Mouse (Mus musculus) frontal cortex, postnatal 14 days (tissue): ENCODE data around the gene Pilrb1.

Experiments
- DNase-seq, 2 experiments: peaks; one replicate each; pipeline ENCODE4 v3.0.0; 2022; ENCODE audit warnings: low spot score in 2 of 2

Gene Pilrb1

GRCm38 (mm10) chr5:137828694-137829093, 29.2 kb downstream of the Pilrb1 start:
- DNase-seq, result no peak

DNA sequence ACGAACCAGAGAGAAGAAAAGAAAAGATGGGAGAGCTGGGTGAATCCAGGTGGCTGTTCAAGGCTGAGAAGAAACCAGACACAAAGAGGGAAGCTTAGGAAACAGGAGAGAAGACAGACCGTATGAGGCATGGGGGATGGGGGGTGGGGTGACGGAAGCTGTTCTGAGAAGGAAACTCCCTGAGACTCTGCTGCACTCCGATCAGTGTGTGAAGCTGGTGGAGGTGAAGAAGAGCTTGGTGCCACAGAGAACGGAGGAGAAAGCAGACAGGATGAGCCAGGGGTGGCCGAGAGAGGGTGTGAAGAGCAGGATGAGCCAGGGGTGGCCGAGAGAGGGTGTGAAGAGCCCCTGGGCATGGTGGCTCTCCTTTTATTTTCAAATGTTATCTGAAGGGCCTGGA, 31.5 kb downstream of the Pilrb1 start:
- no peak for DNase-seq

DNA sequence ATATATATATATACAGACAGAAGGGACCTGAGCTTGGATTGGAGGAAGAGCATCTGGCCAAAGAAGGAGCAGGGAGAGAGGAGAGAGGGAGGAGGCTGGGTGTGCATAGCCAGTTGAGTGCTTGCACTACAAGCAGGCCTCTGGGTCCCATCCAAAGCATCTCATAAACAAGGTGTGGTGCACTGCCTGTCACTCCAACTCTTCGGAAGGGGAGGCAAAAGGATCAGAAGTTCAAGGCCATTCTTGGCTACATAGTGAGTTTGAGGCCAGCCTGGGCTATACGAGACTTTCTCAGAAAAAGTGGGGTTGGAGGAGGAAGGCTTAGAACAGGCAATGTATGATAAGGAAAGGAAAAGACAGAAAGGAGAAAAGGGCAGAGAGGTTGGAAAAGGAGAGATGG, 31.9 kb downstream of the Pilrb1 start:
- no peak for DNase-seq

- no peak for DNase-seq
Observed at GRCm38 (mm10) chr5:137825030-137825429, 32.9 kb downstream of the Pilrb1 start.

DNA sequence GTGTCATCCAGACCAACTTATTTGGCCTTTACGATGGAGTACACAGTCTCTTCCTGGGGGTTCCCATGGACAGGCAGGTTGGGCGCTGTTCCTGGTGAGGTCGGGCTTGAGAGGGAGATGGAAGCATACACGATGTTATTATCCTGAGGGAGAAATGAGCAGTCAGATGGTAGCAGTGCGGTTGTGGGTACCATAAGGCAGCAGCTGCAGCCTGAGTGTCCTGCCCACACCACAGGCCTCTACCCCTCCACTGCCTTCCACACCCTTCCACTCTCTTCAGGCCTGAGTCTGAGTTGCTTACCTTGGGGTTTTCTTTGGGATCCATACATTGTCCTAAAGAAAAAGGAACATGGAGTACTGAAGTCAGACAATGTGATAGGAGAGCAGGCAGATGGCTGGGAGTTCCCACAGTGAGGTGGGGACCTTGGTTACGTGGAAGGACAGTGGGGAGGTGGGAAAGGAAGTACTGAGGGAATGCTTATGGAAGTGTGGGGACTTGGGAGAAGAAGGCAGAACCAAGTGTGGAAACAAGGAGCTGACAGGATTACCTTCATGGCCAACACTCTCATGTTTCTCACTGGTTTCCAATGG, 34.4 kb downstream of the Pilrb1 start:
- no peak for DNase-seq

GRCm38 (mm10) chr5:137822602-137823001, 35.3 kb downstream of the Pilrb1 start:
- no peak for DNase-seq

DNA sequence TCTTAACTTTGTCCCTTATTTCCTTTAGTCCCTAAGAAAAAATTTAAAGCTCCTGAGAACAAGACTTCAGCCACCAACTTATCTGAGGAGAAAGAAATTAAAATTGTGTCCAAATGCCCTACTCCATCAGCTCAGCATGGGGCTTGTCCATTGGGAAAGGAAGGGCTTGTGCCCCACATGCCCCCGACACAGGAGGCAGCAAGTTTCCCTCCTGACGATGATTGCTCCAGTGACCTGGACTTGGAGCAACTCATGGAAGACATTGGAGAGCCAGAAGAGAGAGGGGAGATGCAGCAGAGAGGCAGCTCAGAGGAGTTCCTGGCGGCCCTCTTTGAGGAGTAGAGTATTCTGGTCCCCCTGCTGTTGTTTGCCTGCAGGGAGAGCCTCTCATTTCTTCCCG, 35.8 kb downstream of the Pilrb1 start:
- no peak for DNase-seq

- no peak for DNase-seq
Observed at GRCm38 (mm10) chr5:137817466-137818222, 40.3 kb downstream of the Pilrb1 start.

GRCm38 (mm10) chr5:137808316-137808715, 49.6 kb downstream of the Pilrb1 start:
- no peak for DNase-seq

DNA sequence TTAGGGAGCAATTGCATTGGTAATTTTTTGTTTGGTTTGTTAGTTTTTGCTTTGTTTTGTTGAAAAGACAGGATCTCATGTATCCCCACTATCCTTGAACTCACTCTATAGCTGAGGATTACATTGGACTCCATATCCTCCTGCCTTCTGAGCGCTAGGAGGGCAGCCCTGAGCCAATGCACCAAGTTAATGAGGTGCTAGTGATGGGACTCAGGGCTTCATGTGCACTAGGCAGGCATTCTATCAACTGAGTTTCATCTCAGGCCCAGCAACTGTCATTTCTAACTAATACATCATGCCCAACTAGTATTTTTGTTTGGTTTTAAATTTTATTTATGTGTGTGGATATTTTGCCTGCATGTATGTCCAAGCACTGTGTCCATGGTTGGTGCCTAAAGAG, 51.7 kb downstream of the Pilrb1 start:
- no peak for DNase-seq
